Mouse (Mus musculus) left cerebral cortex, postnatal 14 days (tissue): ENCODE data around the gene Rap2b. TPM values are rescaled to one million over a fixed set of nuclear protein-coding genes. Genes with fewer than 3 reads are reported as not detected.
A peak's percentile ranks its signal among the peaks of the same experiment; 100 is the strongest.

ENCODE experiments used
- DNase-seq, 2 experiments: peaks; one replicate each; pipeline ENCODE4 v3.0.0; 2021 to 2022; ENCODE audit warnings: low spot score in 2 of 2, mixed read lengths in 1 of 2
- intact Hi-C: fragments of 180-260 bp; cut with DNase I; formaldehyde crosslinking; loops from one replicate; pipeline ENCODE4 v1.15.1; 2025
- long read RNA-seq, 2 experiments: library from polyadenylated mRNA; stranded (forward); transcript quantifications; one replicate each; pipeline ENCODE4 v2.0.0; 2021
- total RNA-seq, 2 experiments: library from RNA; stranded (reverse); gene quantifications; 2 replicates each; pipeline ENCODE4 v1.2.3; 2021

The Rap2b gene
- total RNA-seq = 10 to 100 TPM; 44.9 to 46.9 TPM
- long read RNA-seq, experiment 1, full-length matches to known transcripts = 47 of 47 reads
- long read RNA-seq, experiment 1, partial matches to known transcripts = 0 of 47 reads
- long read RNA-seq, experiment 1, other reads (novel, unspliced or antisense) = 0 of 47 reads
- long read RNA-seq, experiment 2, full-length matches to known transcripts = 36 of 36 reads
- long read RNA-seq, experiment 2, partial matches to known transcripts = 0 of 36 reads
- long read RNA-seq, experiment 2, other reads (novel, unspliced or antisense) = 0 of 36 reads

DNA sequence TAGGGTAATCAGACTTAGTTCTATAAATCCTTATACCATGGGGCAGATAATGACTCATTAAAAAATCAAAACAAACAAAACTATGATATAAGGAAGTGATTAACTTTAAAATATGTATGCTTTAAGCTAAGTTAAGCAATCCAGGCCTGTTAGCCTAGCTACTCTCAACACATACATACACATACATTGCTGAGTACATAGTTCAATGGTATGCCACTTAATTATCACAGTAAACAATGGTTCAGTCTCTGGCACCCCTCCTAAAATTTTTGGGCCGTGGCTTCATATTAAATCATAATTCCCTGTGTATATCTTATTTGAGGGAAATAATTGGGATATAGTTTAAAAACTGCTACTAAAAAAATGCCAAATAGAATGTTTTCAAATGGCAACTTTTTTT is at the start of gene Rap2b:
Rap2b (plus strand) TSS at position 301 of the 400 bp plus-strand sequence.
- no peak for DNase-seq
- intact Hi-C loops = loop anchor here (5.0 kb wide), 1 partner anchor 94 kb away; no protein-coding TSS in a partner anchor

- intact Hi-C loops = no loop called here
- no peak for DNase-seq
These were observed 46.4 kb upstream of the Rap2b start for GRCm38 (mm10) chr3:61315002-61315401.

- intact Hi-C loops = no loop called here
- peak; percentile 9 to 52 for DNase-seq
These were observed 41.4 kb upstream of the Rap2b start for GRCm38 (mm10) chr3:61320031-61320430.

- DNase-seq = no peak
- intact Hi-C loops = no loop called here
These were observed 39.8 kb upstream of the Rap2b start for GRCm38 (mm10) chr3:61321632-61322031.

- intact Hi-C loops = no loop called here
- no peak for DNase-seq
These were observed 25.2 kb upstream of the Rap2b start for GRCm38 (mm10) chr3:61336205-61336604.

GRCm38 (mm10) chr3:61337230-61337629 is 24.2 kb upstream of the Rap2b start:
- intact Hi-C loops = no loop called here
- no peak for DNase-seq

GRCm38 (mm10) chr3:61340321-61340720 is 21.1 kb upstream of the Rap2b start:
- DNase-seq = no peak
- intact Hi-C loops = no loop called here

GRCm38 (mm10) chr3:61344031-61344430 is 17.4 kb upstream of the Rap2b start:
- intact Hi-C loops = no loop called here
- DNase-seq = no peak

- intact Hi-C loops = no loop called here
These were observed 15.8 kb upstream of the Rap2b start for GRCm38 (mm10) chr3:61345636-61346035.

GRCm38 (mm10) chr3:61348036-61348614 is 13.3 kb upstream of the Rap2b start:
- intact Hi-C loops = no loop called here
- DNase-seq = no peak

More at GRCm38 (mm10) chr3:61345636-61346035, 15.8 kb upstream of the Rap2b start:
- no peak for DNase-seq

GRCm38 (mm10) chr3:61349433-61349832 is 12.0 kb upstream of the Rap2b start:
- DNase-seq = no peak
- intact Hi-C loops = no loop called here

GRCm38 (mm10) chr3:61355464-61355863 is 6.0 kb upstream of the Rap2b start:
- intact Hi-C loops = no loop called here
- no peak for DNase-seq

DNA sequence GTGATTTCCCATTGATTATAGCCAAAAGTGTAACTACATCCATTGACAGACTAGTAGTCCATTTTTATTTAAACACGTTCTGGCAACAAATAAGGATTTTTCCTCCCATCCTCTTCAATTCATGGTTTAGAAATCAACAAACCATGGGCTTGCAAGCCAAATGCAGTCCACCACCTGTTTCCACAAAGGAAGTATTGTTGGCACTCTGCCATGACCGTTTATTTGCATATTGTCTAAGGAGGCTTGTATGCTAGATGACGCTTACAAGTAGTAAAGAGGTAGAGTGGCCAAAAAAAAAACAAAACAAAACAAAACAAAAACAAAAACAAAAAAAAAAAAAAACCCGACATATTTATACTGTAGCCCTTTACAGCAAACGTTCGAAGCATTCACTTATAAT is 3.3 kb upstream of the Rap2b start:
- intact Hi-C loops = no loop called here
- no peak for DNase-seq

DNA sequence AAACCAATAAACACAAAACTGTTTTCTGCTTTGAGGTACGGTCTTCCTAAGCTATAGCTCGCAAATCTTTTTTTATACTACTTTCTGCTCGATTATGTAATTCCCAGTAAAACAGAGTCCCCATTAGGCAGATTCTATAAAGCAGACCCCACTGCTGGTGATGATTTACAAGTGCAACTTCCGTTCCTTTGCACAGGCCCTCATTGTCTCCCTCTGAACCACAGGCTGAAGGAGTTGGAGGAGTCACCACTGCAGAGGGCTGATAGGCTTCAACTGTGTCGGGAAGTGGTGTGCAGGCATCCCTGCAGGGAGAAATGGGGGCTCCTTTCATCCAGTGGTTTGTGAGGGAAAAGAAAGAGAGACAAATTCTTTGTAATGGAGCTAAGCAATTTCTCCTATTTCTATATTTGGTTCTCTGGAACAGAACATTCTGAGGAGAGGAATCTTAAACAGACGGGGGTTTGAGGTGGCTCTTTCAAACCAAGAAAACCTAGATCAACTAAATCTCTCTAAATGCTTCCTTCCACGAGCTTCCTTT is 2.6 kb upstream of the Rap2b start:
- DNase-seq = peak in 1 of 2 experiments; percentile 44

GRCm38 (mm10) chr3:61362821-61363160 is 1.4 kb downstream of the Rap2b start:
- intact Hi-C loops = loop anchor here (5.0 kb wide), 1 partner anchor 95 kb away; no protein-coding TSS in a partner anchor
- no peak for DNase-seq

More for the DNA sequence above, 2.6 kb upstream of the Rap2b start:
- intact Hi-C loops = no loop called here

DNA sequence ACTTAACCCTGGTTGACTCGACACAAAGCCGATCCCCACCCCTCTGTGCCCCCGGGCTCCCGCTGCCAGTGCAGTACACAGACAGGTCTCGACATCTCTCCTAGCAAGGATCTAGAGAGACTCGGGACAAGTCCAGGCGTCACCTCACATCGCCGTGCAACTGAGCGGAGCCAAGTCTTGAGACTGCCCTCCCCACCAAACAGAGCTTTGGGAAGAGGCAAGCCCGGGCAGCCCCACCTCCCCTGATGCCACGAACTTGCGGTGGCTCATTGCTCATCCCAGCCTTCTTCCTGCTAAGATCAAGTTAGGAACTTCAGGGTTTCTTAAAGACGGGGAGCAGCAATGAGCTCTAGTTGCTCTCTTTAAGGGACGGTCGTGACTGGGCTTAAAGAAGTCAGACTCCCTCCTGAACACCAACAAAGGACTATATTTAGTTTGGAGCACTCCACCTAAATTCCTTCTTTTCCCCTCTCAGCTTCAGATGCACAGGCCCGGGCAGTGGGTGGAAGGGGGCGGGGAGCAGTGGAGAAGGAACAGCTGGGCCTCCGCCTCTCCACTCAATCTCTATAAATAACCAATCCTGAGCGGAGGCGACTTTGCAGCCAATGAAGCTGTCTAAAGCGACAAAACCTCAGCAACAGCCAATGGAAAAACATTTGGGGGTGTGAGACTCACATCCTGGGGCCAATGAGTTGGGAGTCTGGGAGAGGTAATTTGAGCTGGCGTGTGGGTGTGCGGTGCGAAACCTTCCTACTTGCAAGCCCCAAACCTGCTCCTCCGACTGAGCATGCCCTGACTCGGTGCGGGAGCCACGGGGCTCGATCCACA is 1.9 kb downstream of the Rap2b start:
- intact Hi-C loops = loop anchor here (5.0 kb wide), 1 partner anchor 96 kb away; no protein-coding TSS in a partner anchor
- DNase-seq = peak; percentile 94 to 99

- intact Hi-C loops = loop anchor here (5.0 kb wide), 1 partner anchor 97 kb away; no protein-coding TSS in a partner anchor
- DNase-seq = peak; percentile 96
These were observed 2.7 kb downstream of the Rap2b start for GRCm38 (mm10) chr3:61363989-61364660.

DNA sequence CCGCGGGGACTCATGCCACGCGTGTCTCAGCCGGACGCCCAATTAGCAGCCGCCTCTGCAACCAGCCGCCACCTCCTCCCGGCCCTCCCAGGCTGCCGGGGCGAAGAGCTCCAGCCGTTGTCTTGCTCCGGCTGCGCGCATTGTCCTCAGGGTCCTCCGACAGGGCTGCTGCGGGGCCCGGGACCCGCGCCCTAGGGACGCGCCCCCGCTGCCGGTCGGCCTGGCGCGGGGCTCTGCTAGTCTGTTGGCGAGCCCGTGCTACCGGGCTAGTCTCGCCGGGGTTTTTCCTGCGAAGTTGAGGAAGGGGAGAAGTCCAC is 3.2 kb downstream of the Rap2b start:
- intact Hi-C loops = loop anchor here (5.0 kb wide), 1 partner anchor 97 kb away; no protein-coding TSS in a partner anchor
- DNase-seq = no peak

DNA sequence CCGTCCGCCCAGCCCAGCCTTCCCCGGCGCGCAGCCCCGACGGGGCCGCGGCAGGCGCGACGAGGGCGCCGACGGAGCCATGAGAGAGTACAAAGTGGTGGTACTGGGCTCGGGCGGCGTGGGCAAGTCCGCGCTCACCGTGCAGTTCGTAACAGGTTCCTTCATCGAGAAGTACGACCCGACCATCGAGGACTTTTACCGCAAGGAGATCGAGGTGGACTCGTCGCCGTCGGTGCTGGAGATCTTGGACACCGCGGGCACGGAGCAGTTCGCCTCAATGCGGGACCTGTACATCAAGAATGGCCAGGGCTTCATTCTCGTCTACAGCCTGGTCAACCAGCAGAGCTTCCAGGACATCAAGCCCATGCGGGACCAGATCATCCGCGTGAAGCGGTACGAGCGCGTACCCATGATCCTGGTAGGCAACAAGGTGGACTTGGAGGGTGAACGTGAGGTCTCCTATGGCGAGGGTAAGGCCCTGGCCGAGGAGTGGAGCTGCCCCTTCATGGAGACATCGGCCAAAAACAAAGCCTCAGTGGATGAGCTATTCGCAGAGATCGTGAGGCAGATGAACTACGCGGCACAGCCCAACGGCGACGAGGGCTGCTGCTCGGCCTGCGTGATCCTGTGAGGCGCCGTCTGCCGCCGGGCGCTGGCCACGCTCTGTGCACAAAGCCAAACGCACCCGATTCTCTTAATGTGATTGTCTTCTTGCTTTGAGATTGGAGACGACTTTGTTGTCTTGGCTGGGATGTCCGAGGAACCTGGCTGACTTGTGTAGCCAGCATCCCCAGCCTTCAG is 3.7 kb downstream of the Rap2b start:
- intact Hi-C loops = loop anchor here (5.0 kb wide), 2 partner anchors 98 to 827 kb away; no protein-coding TSS in a partner anchor
- DNase-seq = peak; percentile 44 to 51
